Mouse (Mus musculus): ENCODE measurements around the gene Lcp2. TPM values are rescaled to one million over a fixed set of nuclear protein-coding genes. Genes with fewer than 3 reads are reported as not detected.
"Not testable (repeated sequence)": the region's sequence is repeated elsewhere in the genome, so short reads cannot be mapped to it uniquely, and the experiment has no call there.

Gene Lcp2
- polyA plus RNA-seq, 1 experiment from 2014 or later: 2.5 TPM

GRCm38 (mm10) chr11:34118319-34118718, 71.6 kb downstream of the Lcp2 start:
- ATAC-seq: no peak
- 88% methylated on average over 3 of the region's 3 CpGs for WGBS
- H3K4me1 ChIP-seq (ENCODE audit: control insufficient read depth, insufficient read depth, low read length): peaks cover 3% of the 10 kb centered on the region; the same call in 1 of the 2 replicates
- H3K4me3 ChIP-seq (ENCODE audit: low read depth, low read length): no peak overlapping the region
- H3K9ac ChIP-seq (ENCODE audit: low read depth, low read length): no peak overlapping the region
- H3K9me3 ChIP-seq (replicated peaks; ENCODE audit: control insufficient read depth, low read length, poor library complexity, severe bottlenecking): no peaks in the 10 kb centered on the region
- H3K27me3 ChIP-seq (ENCODE audit: control insufficient read depth, insufficient read depth, low read depth, low read length): no peaks in the 10 kb centered on the region; the same call in 1 of the 2 replicates
- no peak overlapping the region for H3K4me2 ChIP-seq (ENCODE audit: low read length)
- no peaks in the 10 kb centered on the region for H3K36me3 ChIP-seq (ENCODE audit: control insufficient read depth, insufficient read depth, low read length)
- no peak overlapping the region for H3K27ac ChIP-seq (ENCODE audit: low read length)

- no peaks in the 10 kb centered on the region for H3K4me1 ChIP-seq (ENCODE audit: control insufficient read depth, insufficient read depth, low read length)
- H3K4me2 ChIP-seq (ENCODE audit: low read length): no peak overlapping the region
- no peak overlapping the region for H3K27ac ChIP-seq (ENCODE audit: low read length)
- H3K27me3 ChIP-seq (ENCODE audit: control insufficient read depth, insufficient read depth, low read depth, low read length): no peaks in the 10 kb centered on the region; the same call in 1 of the 2 replicates
- peak; percentile 64; the same call in 1 of the 2 replicates for ATAC-seq
- no peaks in the 10 kb centered on the region for H3K9me3 ChIP-seq (replicated peaks; ENCODE audit: control insufficient read depth, low read length, poor library complexity, severe bottlenecking)
- no peak overlapping the region for H3K4me3 ChIP-seq (ENCODE audit: low read depth, low read length)
- H3K9ac ChIP-seq (ENCODE audit: low read depth, low read length): no peak overlapping the region
- H3K36me3 ChIP-seq (ENCODE audit: control insufficient read depth, insufficient read depth, low read length): no peaks in the 10 kb centered on the region
- WGBS: 16% methylated on average over 2 of the region's 2 CpGs
These were observed 76.4 kb downstream of the Lcp2 start for GRCm38 (mm10) chr11:34123147-34123546.

- Histone ChIP-seq H3K4me3 (ENCODE audit: low read depth, low read length) (no peak overlapping the region), H3K9me3 (replicated peaks; ENCODE audit: control insufficient read depth, low read length, poor library complexity, severe bottlenecking) (no peaks in the 10 kb centered on the region), H3K9ac (ENCODE audit: low read depth, low read length) (no peak overlapping the region), H3K27ac (ENCODE audit: low read length) (no peak overlapping the region), H3K36me3 (ENCODE audit: control insufficient read depth, insufficient read depth, low read length) (no peaks in the 10 kb centered on the region), H3K27me3 (ENCODE audit: control insufficient read depth, insufficient read depth, low read depth, low read length) (no peaks in the 10 kb centered on the region; the same call in 1 of the 2 replicates), H3K4me2 (ENCODE audit: low read length) (no peak overlapping the region), H3K4me1 (ENCODE audit: control insufficient read depth, insufficient read depth, low read length) (peaks cover 4% of the 10 kb centered on the region)
- WGBS: 77% methylated on average over 7 of the region's 7 CpGs
- ATAC-seq: no peak
These were observed 78.1 kb downstream of the Lcp2 start for GRCm38 (mm10) chr11:34124852-34125251.

GRCm38 (mm10) chr11:34125727-34126126, 79.0 kb downstream of the Lcp2 start:
- not testable (repeated sequence) for H3K9me3 ChIP-seq (replicated peaks; ENCODE audit: control insufficient read depth, low read length, poor library complexity, severe bottlenecking); H3K4me2 ChIP-seq (ENCODE audit: low read length); H3K36me3 ChIP-seq (ENCODE audit: control insufficient read depth, insufficient read depth, low read length); H3K4me3 ChIP-seq (ENCODE audit: low read depth, low read length); H3K27me3 ChIP-seq (ENCODE audit: control insufficient read depth, insufficient read depth, low read depth, low read length); ATAC-seq; H3K9ac ChIP-seq (ENCODE audit: low read depth, low read length); H3K4me1 ChIP-seq (ENCODE audit: control insufficient read depth, insufficient read depth, low read length); H3K27ac ChIP-seq (ENCODE audit: low read length)
- 79% methylated on average over 3 of the region's 3 CpGs for WGBS

- no peak for ATAC-seq
- H3K4me1 ChIP-seq (ENCODE audit: control insufficient read depth, insufficient read depth, low read length): peaks cover 4% of the 10 kb centered on the region
- H3K4me2 ChIP-seq (ENCODE audit: low read length): no peak overlapping the region
- H3K9ac ChIP-seq (ENCODE audit: low read depth, low read length): no peak overlapping the region
- no peak overlapping the region for H3K4me3 ChIP-seq (ENCODE audit: low read depth, low read length)
- no peaks in the 10 kb centered on the region for H3K36me3 ChIP-seq (ENCODE audit: control insufficient read depth, insufficient read depth, low read length)
- 89% methylated on average over 2 of the region's 2 CpGs for WGBS
- H3K27me3 ChIP-seq (ENCODE audit: control insufficient read depth, insufficient read depth, low read depth, low read length): no peaks in the 10 kb centered on the region
- H3K9me3 ChIP-seq (replicated peaks; ENCODE audit: control insufficient read depth, low read length, poor library complexity, severe bottlenecking): no peaks in the 10 kb centered on the region
- no peak overlapping the region for H3K27ac ChIP-seq (ENCODE audit: low read length)
These were observed 81.7 kb downstream of the Lcp2 start for GRCm38 (mm10) chr11:34128412-34128811.

- Histone ChIP-seq H3K4me3 (ENCODE audit: low read depth, low read length) (no peak overlapping the region), H3K4me2 (ENCODE audit: low read length) (no peak overlapping the region), H3K27ac (ENCODE audit: low read length) (no peak overlapping the region), H3K27me3 (ENCODE audit: control insufficient read depth, insufficient read depth, low read depth, low read length) (no peaks in the 10 kb centered on the region), H3K9ac (ENCODE audit: low read depth, low read length) (no peak overlapping the region), H3K4me1 (ENCODE audit: control insufficient read depth, insufficient read depth, low read length) (no peaks in the 10 kb centered on the region), H3K36me3 (ENCODE audit: control insufficient read depth, insufficient read depth, low read length) (no peaks in the 10 kb centered on the region), H3K9me3 (replicated peaks; ENCODE audit: control insufficient read depth, low read length, poor library complexity, severe bottlenecking) (no peaks in the 10 kb centered on the region)
- no peak for ATAC-seq
- 63% methylated on average over 8 of the region's 8 CpGs for WGBS
These were observed 92.6 kb downstream of the Lcp2 start for GRCm38 (mm10) chr11:34139296-34139695.

Other genes with a start within 250 kb of the Lcp2 start
- 0.20 TPM in 2 replicates for gene Kcnmb1, start 83.9 kb upstream of the Lcp2 start, polyA plus RNA-seq (2015; fragmentation: Nextera tagmentation; extraction: Ambion mirVana)
- 107 and 112 TPM in 2 replicates for gene Kcnip1, start 53.8 kb upstream of the Lcp2 start, polyA plus RNA-seq (2015; fragmentation: Nextera tagmentation; extraction: Ambion mirVana)
- gene 4930469K13Rik, start 51.6 kb downstream of the Lcp2 start, polyA plus RNA-seq (2015; fragmentation: Nextera tagmentation; extraction: Ambion mirVana): not detected in 2 replicates
- gene Foxi1, start 161.2 kb downstream of the Lcp2 start, polyA plus RNA-seq (2015; fragmentation: Nextera tagmentation; extraction: Ambion mirVana): not detected in 2 replicates